Mouse (Mus musculus): ENCODE results near the gene Nuak2.
"Not testable (repeated sequence)": the region's sequence is repeated elsewhere in the genome, so short reads cannot be mapped to it uniquely, and the experiment has no call there.

- not testable (repeated sequence) for TF ChIP-seq GATA1 (IDR thresholded peaks at IDR 0.05; ENCODE audit: borderline replicate concordance, low read length); FLI1 (IDR thresholded peaks at IDR 0.05; ENCODE audit: low read length)
These were observed 35.3 kb upstream of the Nuak2 start for GRCm38 (mm10) chr1:132280636-132281035.

All from megakaryocyte, embryonic 14.5 days (primary cell).